Mouse (Mus musculus): Measurements from ENCODE around the gene Mei4. TPM values are rescaled to one million over a fixed set of nuclear protein-coding genes. Genes with fewer than 3 reads are reported as not detected.

Gene Mei4
- polyA plus RNA-seq, 1 experiment from 2014 or later: 0.67 TPM

- Histone ChIP-seq H3K4me2 (ENCODE audit: low read depth, severe bottlenecking) (no peak overlapping the region), H3K9ac (ENCODE audit: low read length) (no peak overlapping the region), H3K36me3 (ENCODE audit: control insufficient read depth, insufficient read depth, low read length) (no peaks in the 10 kb centered on the region), H3K4me3 (ENCODE audit: low read depth, low read length) (no peak overlapping the region), H3K27me3 (ENCODE audit: control insufficient read depth, insufficient read depth, low read length) (no peaks in the 10 kb centered on the region), H3K9me3 (ENCODE audit: control insufficient read depth, low read length) (no peaks in the 10 kb centered on the region), H3K27ac (replicated peaks; ENCODE audit: low read depth, low read length) (no peak overlapping the region), H3K4me1 (ENCODE audit: control insufficient read depth, insufficient read depth, low read length) (no peaks in the 10 kb centered on the region)
- 83% methylated on average over 1 of the region's 1 CpGs for WGBS
- DNase-seq (ENCODE audit: low spot score): no peak
- no peak for ATAC-seq (ENCODE audit: insufficient number of reproducible peaks, low FRiP score, low TSS enrichment, low read depth)
Observed at GRCm38 (mm10) chr9:82217976-82218375, 354.5 kb downstream of the Mei4 start.

- H3K9me3 ChIP-seq (ENCODE audit: control insufficient read depth, low read length): no peaks in the 10 kb centered on the region
- H3K27ac ChIP-seq (replicated peaks; ENCODE audit: low read depth, low read length): no peak overlapping the region
- H3K27me3 ChIP-seq (ENCODE audit: control insufficient read depth, insufficient read depth, low read length): no peaks in the 10 kb centered on the region
- H3K9ac ChIP-seq (ENCODE audit: low read length): no peak overlapping the region
- DNase-seq (ENCODE audit: low spot score) (no peak), ATAC-seq (ENCODE audit: insufficient number of reproducible peaks, low FRiP score, low TSS enrichment, low read depth) (no peak)
- 80% methylated on average over 7 of the region's 7 CpGs for WGBS
- H3K36me3 ChIP-seq (ENCODE audit: control insufficient read depth, insufficient read depth, low read length): no peaks in the 10 kb centered on the region
- no peak overlapping the region for H3K4me2 ChIP-seq (ENCODE audit: low read depth, severe bottlenecking)
- no peak overlapping the region for H3K4me3 ChIP-seq (ENCODE audit: low read depth, low read length)
- H3K4me1 ChIP-seq (ENCODE audit: control insufficient read depth, insufficient read depth, low read length): no peaks in the 10 kb centered on the region
Observed at GRCm38 (mm10) chr9:82247695-82248445, 384.4 kb downstream of the Mei4 start.

Other genes starting within 250 kb of the Mei4 start
- 0.14 and 0.27 TPM in 2 replicates for gene Htr1b, start 229.8 kb upstream of the Mei4 start, polyA plus RNA-seq (2014; fragmentation: Nextera tagmentation; extraction: Ambion mirVana)